Mouse (Mus musculus): Measurements from ENCODE around the gene Cfdp1. TPM values are rescaled to one million over a fixed set of nuclear protein-coding genes. Genes with fewer than 3 reads are reported as not detected.
A peak's percentile ranks its signal among the peaks of the same experiment; 100 is the strongest.
"Not testable (repeated sequence)": the region's sequence is repeated elsewhere in the genome, so short reads cannot be mapped to it uniquely, and the experiment has no call there.

The Cfdp1 gene
- polyA plus RNA-seq, 1 experiment from 2014 or later = 205 TPM

- Histone ChIP-seq H3K9me3 (ENCODE audit: control insufficient read depth, low read length) (no peaks in the 10 kb centered on the region), H3K4me2 (ENCODE audit: low read depth) (no peak overlapping the region), H3K36me3 (ENCODE audit: control insufficient read depth, insufficient read depth, low read length) (no peaks in the 10 kb centered on the region), H3K9ac (ENCODE audit: low read length) (no peak overlapping the region), H3K4me3 (ENCODE audit: low read depth, low read length) (no peak overlapping the region), H3K27me3 (ENCODE audit: control insufficient read depth, insufficient read depth, low read length) (no peaks in the 10 kb centered on the region), H3K27ac (ENCODE audit: low read depth, low read length) (no peak overlapping the region), H3K4me1 (ENCODE audit: control insufficient read depth, insufficient read depth, low read length) (no peaks in the 10 kb centered on the region)
- ATAC-seq (ENCODE audit: insufficient read depth, low FRiP score, low TSS enrichment) (no peak), DNase-seq (ENCODE audit: low spot score) (no peak)
- 41% methylated on average over 2 of the region's 2 CpGs for WGBS
Measured at GRCm38 (mm10) chr8:111868664-111869063, 14.6 kb upstream of the Cfdp1 start.

GRCm38 (mm10) chr8:111865857-111866256 lies 11.8 kb upstream of the Cfdp1 start:
- 87% methylated on average over 6 of the region's 6 CpGs for WGBS
- Histone ChIP-seq H3K4me3 (ENCODE audit: low read depth, low read length) (no peak overlapping the region), H3K27me3 (ENCODE audit: control insufficient read depth, insufficient read depth, low read length) (no peaks in the 10 kb centered on the region), H3K27ac (ENCODE audit: low read depth, low read length) (no peak overlapping the region), H3K4me2 (ENCODE audit: low read depth) (no peak overlapping the region), H3K36me3 (ENCODE audit: control insufficient read depth, insufficient read depth, low read length) (no peaks in the 10 kb centered on the region), H3K4me1 (ENCODE audit: control insufficient read depth, insufficient read depth, low read length) (no peaks in the 10 kb centered on the region), H3K9me3 (ENCODE audit: control insufficient read depth, low read length) (no peaks in the 10 kb centered on the region), H3K9ac (ENCODE audit: low read length) (no peak overlapping the region)
- ATAC-seq (ENCODE audit: insufficient read depth, low FRiP score, low TSS enrichment) (no peak), DNase-seq (ENCODE audit: low spot score) (no peak)

GRCm38 (mm10) chr8:111865130-111865852 lies 11.2 kb upstream of the Cfdp1 start:
- no peak for DNase-seq (ENCODE audit: low spot score)
- no peak overlapping the region for H3K4me2 ChIP-seq (ENCODE audit: low read depth)
- no peak overlapping the region for H3K9ac ChIP-seq (ENCODE audit: low read length)
- no peaks in the 10 kb centered on the region for H3K4me1 ChIP-seq (ENCODE audit: control insufficient read depth, insufficient read depth, low read length)
- 96% methylated on average over 8 of the region's 8 CpGs for WGBS
- no peaks in the 10 kb centered on the region for H3K27me3 ChIP-seq (ENCODE audit: control insufficient read depth, insufficient read depth, low read length)
- no peaks in the 10 kb centered on the region for H3K9me3 ChIP-seq (ENCODE audit: control insufficient read depth, low read length)
- H3K4me3 ChIP-seq (ENCODE audit: low read depth, low read length) = no peak overlapping the region
- ATAC-seq (ENCODE audit: insufficient read depth, low FRiP score, low TSS enrichment) = no peak
- H3K36me3 ChIP-seq (ENCODE audit: control insufficient read depth, insufficient read depth, low read length) = no peaks in the 10 kb centered on the region
- no peak overlapping the region for H3K27ac ChIP-seq (ENCODE audit: low read depth, low read length)

DNA sequence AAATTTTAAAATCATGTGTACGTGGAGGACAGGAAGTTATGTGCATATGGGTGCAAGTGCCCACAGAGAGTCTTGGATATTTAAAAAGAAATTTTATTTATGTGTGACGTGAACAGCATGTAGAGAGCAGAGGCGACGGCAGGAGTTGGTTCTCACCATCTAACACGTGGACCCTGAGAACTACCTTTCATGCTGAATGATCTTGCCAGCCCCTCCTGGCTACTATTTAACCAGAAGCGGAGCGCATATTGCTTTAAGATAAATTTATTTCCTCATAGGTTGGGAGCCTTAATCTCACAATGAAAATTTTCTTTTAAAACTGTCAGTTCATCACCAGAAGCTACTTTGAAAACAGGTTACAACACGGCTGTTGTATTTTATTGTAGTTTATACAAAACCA lies 10.6 kb upstream of the Cfdp1 start:
- no peaks in the 10 kb centered on the region for H3K9me3 ChIP-seq (ENCODE audit: control insufficient read depth, low read length)
- no peak overlapping the region for H3K4me3 ChIP-seq (ENCODE audit: low read depth, low read length)
- H3K27ac ChIP-seq (ENCODE audit: low read depth, low read length) = no peak overlapping the region
- ATAC-seq (ENCODE audit: insufficient read depth, low FRiP score, low TSS enrichment) (no peak), DNase-seq (ENCODE audit: low spot score) (no peak)
- H3K4me1 ChIP-seq (ENCODE audit: control insufficient read depth, insufficient read depth, low read length) = no peaks in the 10 kb centered on the region
- H3K27me3 ChIP-seq (ENCODE audit: control insufficient read depth, insufficient read depth, low read length) = no peaks in the 10 kb centered on the region
- WGBS = 95% methylated on average over 8 of the region's 8 CpGs
- no peak overlapping the region for H3K9ac ChIP-seq (ENCODE audit: low read length)
- no peak overlapping the region for H3K4me2 ChIP-seq (ENCODE audit: low read depth)
- H3K36me3 ChIP-seq (ENCODE audit: control insufficient read depth, insufficient read depth, low read length) = no peaks in the 10 kb centered on the region

GRCm38 (mm10) chr8:111863280-111863679 lies 9.2 kb upstream of the Cfdp1 start:
- no peak for DNase-seq (ENCODE audit: low spot score)
- 83% methylated on average over 4 of the region's 4 CpGs for WGBS
- no peaks in the 10 kb centered on the region for H3K36me3 ChIP-seq (ENCODE audit: control insufficient read depth, insufficient read depth, low read length)
- H3K27ac ChIP-seq (ENCODE audit: low read depth, low read length) = no peak overlapping the region
- H3K4me2 ChIP-seq (ENCODE audit: low read depth) = no peak overlapping the region
- no peaks in the 10 kb centered on the region for H3K4me1 ChIP-seq (ENCODE audit: control insufficient read depth, insufficient read depth, low read length)
- H3K27me3 ChIP-seq (ENCODE audit: control insufficient read depth, insufficient read depth, low read length) = no peaks in the 10 kb centered on the region
- H3K9ac ChIP-seq (ENCODE audit: low read length) = no peak overlapping the region
- ATAC-seq (ENCODE audit: insufficient read depth, low FRiP score, low TSS enrichment) = no peak
- H3K4me3 ChIP-seq (ENCODE audit: low read depth, low read length) = no peak overlapping the region
- H3K9me3 ChIP-seq (ENCODE audit: control insufficient read depth, low read length) = no peaks in the 10 kb centered on the region

- no peaks in the 10 kb centered on the region for H3K36me3 ChIP-seq (ENCODE audit: control insufficient read depth, insufficient read depth, low read length)
- ATAC-seq (ENCODE audit: insufficient read depth, low FRiP score, low TSS enrichment) = no peak
- no peak overlapping the region for H3K27ac ChIP-seq (ENCODE audit: low read depth, low read length)
- H3K27me3 ChIP-seq (ENCODE audit: control insufficient read depth, insufficient read depth, low read length) = no peaks in the 10 kb centered on the region
- H3K9me3 ChIP-seq (ENCODE audit: control insufficient read depth, low read length) = no peaks in the 10 kb centered on the region
- WGBS = 86% methylated on average over 12 of the region's 12 CpGs
- H3K4me1 ChIP-seq (ENCODE audit: control insufficient read depth, insufficient read depth, low read length) = no peaks in the 10 kb centered on the region
- no peak overlapping the region for H3K4me3 ChIP-seq (ENCODE audit: low read depth, low read length)
- no peak for DNase-seq (ENCODE audit: low spot score)
- H3K9ac ChIP-seq (ENCODE audit: low read length) = no peak overlapping the region
- no peak overlapping the region for H3K4me2 ChIP-seq (ENCODE audit: low read depth)
Measured at GRCm38 (mm10) chr8:111855977-111856376, 1.9 kb upstream of the Cfdp1 start.

DNA sequence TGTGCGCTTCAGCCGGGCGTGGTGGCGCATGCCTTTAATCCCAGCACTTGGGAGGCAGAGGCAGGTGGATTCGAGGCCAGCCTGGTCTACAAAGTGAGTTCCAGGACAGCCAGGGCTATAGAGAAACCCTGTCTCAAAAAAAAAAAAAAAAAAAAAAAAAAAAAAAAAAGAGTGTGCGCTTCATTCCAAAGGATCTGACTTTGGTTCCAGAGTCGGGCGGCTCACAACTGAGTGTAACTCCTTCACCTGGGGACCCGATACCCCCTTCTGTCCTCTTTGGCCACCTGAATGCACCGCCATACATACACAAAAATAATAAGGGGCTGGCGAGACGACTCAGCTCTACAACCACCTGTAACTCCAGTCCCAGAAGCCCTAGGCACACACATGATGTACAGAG lies 872 bp downstream of the Cfdp1 start:
- ATAC-seq (ENCODE audit: insufficient read depth, low FRiP score, low TSS enrichment); DNase-seq (ENCODE audit: low spot score); H3K27me3 ChIP-seq (ENCODE audit: control insufficient read depth, insufficient read depth, low read length); H3K4me1 ChIP-seq (ENCODE audit: control insufficient read depth, insufficient read depth, low read length); H3K9me3 ChIP-seq (ENCODE audit: control insufficient read depth, low read length); H3K36me3 ChIP-seq (ENCODE audit: control insufficient read depth, insufficient read depth, low read length); H3K27ac ChIP-seq (ENCODE audit: low read depth, low read length): not testable (repeated sequence)
- H3K4me2 ChIP-seq (ENCODE audit: low read depth) = peak overlapping the region; percentile 89
- WGBS = 54% methylated on average over 12 of the region's 12 CpGs
- peak overlapping the region; percentile 73; the same call in 1 of the 2 replicates for H3K9ac ChIP-seq (ENCODE audit: low read length)
- peak overlapping the region; percentile 95 for H3K4me3 ChIP-seq (ENCODE audit: low read depth, low read length)

GRCm38 (mm10) chr8:111846746-111847145 lies 7.3 kb downstream of the Cfdp1 start:
- no peaks in the 10 kb centered on the region for H3K27me3 ChIP-seq (ENCODE audit: control insufficient read depth, insufficient read depth, low read length)
- 92% methylated on average over 6 of the region's 6 CpGs for WGBS

DNA sequence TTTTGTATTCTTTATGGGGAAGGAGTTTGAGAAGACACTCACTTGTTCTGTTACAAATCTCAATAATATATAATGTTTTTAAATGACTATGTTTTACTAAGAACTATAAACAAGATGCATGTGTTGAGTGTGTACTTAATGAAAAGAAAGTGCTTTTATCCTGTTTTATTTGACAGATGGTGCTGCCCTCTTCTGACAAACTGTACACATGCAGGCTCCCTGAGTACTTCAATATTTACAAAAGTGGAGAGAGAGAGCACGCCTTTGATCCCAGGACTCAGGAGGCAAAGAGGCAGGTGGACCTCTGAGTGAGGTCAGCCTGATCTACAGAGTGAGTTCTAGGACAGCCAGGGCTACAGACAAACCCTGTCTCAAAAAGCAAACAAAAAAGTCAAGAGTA lies 18.6 kb downstream of the Cfdp1 start:
- 55% methylated on average over 1 of the region's 1 CpGs for WGBS
- no peak overlapping the region for H3K9ac ChIP-seq (ENCODE audit: low read length)
- H3K27ac ChIP-seq (ENCODE audit: low read depth, low read length) = no peak overlapping the region
- DNase-seq (ENCODE audit: low spot score) (no peak), ATAC-seq (ENCODE audit: insufficient read depth, low FRiP score, low TSS enrichment) (no peak)
- H3K36me3 ChIP-seq (ENCODE audit: control insufficient read depth, insufficient read depth, low read length) = peaks cover 3% of the 10 kb centered on the region
- no peak overlapping the region for H3K4me3 ChIP-seq (ENCODE audit: low read depth, low read length)
- no peaks in the 10 kb centered on the region for H3K27me3 ChIP-seq (ENCODE audit: control insufficient read depth, insufficient read depth, low read length)
- H3K4me2 ChIP-seq (ENCODE audit: low read depth) = no peak overlapping the region
- H3K9me3 ChIP-seq (ENCODE audit: control insufficient read depth, low read length) = no peaks in the 10 kb centered on the region
- H3K4me1 ChIP-seq (ENCODE audit: control insufficient read depth, insufficient read depth, low read length) = no peaks in the 10 kb centered on the region

More at GRCm38 (mm10) chr8:111846746-111847145, 7.3 kb downstream of the Cfdp1 start:
- H3K9me3 ChIP-seq (ENCODE audit: control insufficient read depth, low read length) = no peaks in the 10 kb centered on the region
- no peak overlapping the region for H3K27ac ChIP-seq (ENCODE audit: low read depth, low read length)
- DNase-seq (ENCODE audit: low spot score) = no peak
- ATAC-seq (ENCODE audit: insufficient read depth, low FRiP score, low TSS enrichment) = no peak
- no peak overlapping the region for H3K9ac ChIP-seq (ENCODE audit: low read length)
- H3K36me3 ChIP-seq (ENCODE audit: control insufficient read depth, insufficient read depth, low read length) = peaks cover 1% of the 10 kb centered on the region; the same call in 1 of the 2 replicates
- no peak overlapping the region for H3K4me2 ChIP-seq (ENCODE audit: low read depth)
- no peaks in the 10 kb centered on the region for H3K4me1 ChIP-seq (ENCODE audit: control insufficient read depth, insufficient read depth, low read length)
- no peak overlapping the region for H3K4me3 ChIP-seq (ENCODE audit: low read depth, low read length)
